Mouse (Mus musculus): ENCODE data around the gene Iqcf1. TPM values are rescaled to one million over a fixed set of nuclear protein-coding genes. Genes with fewer than 3 reads are reported as not detected.

The Iqcf1 gene
- polyA plus RNA-seq, 1 experiment, result not detected

- Histone ChIP-seq H3K27ac (replicated peaks; ENCODE audit: low read depth, low read length) (no peak overlapping the region), H3K4me3 (ENCODE audit: insufficient read depth, low read depth, low read length) (no peak overlapping the region), H3K4me1 (ENCODE audit: control insufficient read depth, insufficient read depth, insufficient read length, low read length) (peaks cover 9% of the 10 kb centered on the region)
These were observed 26.6 kb upstream of the Iqcf1 start for GRCm38 (mm10) chr9:106473081-106473752.

GRCm38 (mm10) chr9:106473753-106474105, 26.0 kb upstream of the Iqcf1 start:
- Histone ChIP-seq H3K4me3 (ENCODE audit: insufficient read depth, low read depth, low read length) (no peak overlapping the region), H3K27ac (replicated peaks; ENCODE audit: low read depth, low read length) (no peak overlapping the region), H3K4me1 (ENCODE audit: control insufficient read depth, insufficient read depth, insufficient read length, low read length) (peaks cover 9% of the 10 kb centered on the region)

GRCm38 (mm10) chr9:106474456-106474855, 25.3 kb upstream of the Iqcf1 start:
- H3K27ac ChIP-seq (replicated peaks; ENCODE audit: low read depth, low read length), result no peak overlapping the region
- H3K4me3 ChIP-seq (ENCODE audit: insufficient read depth, low read depth, low read length), result 0 out of 2 replicates have a peak overlapping the region, but pooled peaks have one; percentile 16
- H3K4me1 ChIP-seq (ENCODE audit: control insufficient read depth, insufficient read depth, insufficient read length, low read length), result peaks cover 9% of the 10 kb centered on the region

- Histone ChIP-seq H3K27ac (replicated peaks; ENCODE audit: low read depth, low read length) (peak overlapping the region; percentile 92), H3K4me1 (ENCODE audit: control insufficient read depth, insufficient read depth, insufficient read length, low read length) (peaks cover 9% of the 10 kb centered on the region), H3K4me3 (ENCODE audit: insufficient read depth, low read depth, low read length) (peak overlapping the region; percentile 70)
These were observed 24.7 kb upstream of the Iqcf1 start for GRCm38 (mm10) chr9:106475046-106475445.

- H3K4me1 ChIP-seq (ENCODE audit: control insufficient read depth, insufficient read depth, insufficient read length, low read length), result peaks cover 9% of the 10 kb centered on the region
- peak within 1 kb of the TSS; percentile 92 for H3K27ac ChIP-seq (replicated peaks; ENCODE audit: low read depth, low read length)
- H3K4me3 ChIP-seq (ENCODE audit: insufficient read depth, low read depth, low read length), result peak within 1 kb of the TSS; percentile 70
These were observed 24.1 kb upstream of the Iqcf1 start, which contains the start of gene Rrp9 for GRCm38 (mm10) chr9:106475663-106476001. TSS of gene Rrp9 (plus strand) at chr9:106475963.

- H3K4me3 ChIP-seq (ENCODE audit: insufficient read depth, low read depth, low read length), result peak overlapping the region; percentile 70
These were observed 23.5 kb upstream of the Iqcf1 start for GRCm38 (mm10) chr9:106476002-106476923.

GRCm38 (mm10) chr9:106476924-106477484, 22.8 kb upstream of the Iqcf1 start, which contains the start of gene Parp3:
TSS of gene Parp3 (minus strand) at chr9:106476949.
- Histone ChIP-seq H3K4me1 (ENCODE audit: control insufficient read depth, insufficient read depth, insufficient read length, low read length) (peaks cover 9% of the 10 kb centered on the region), H3K27ac (replicated peaks; ENCODE audit: low read depth, low read length) (peak within 1 kb of the TSS; percentile 92), H3K4me3 (ENCODE audit: insufficient read depth, low read depth, low read length) (peak within 1 kb of the TSS; percentile 70)

More at GRCm38 (mm10) chr9:106476002-106476923, 23.5 kb upstream of the Iqcf1 start:
- Histone ChIP-seq H3K4me1 (ENCODE audit: control insufficient read depth, insufficient read depth, insufficient read length, low read length) (peaks cover 9% of the 10 kb centered on the region), H3K27ac (replicated peaks; ENCODE audit: low read depth, low read length) (peak overlapping the region; percentile 92)

GRCm38 (mm10) chr9:106477649-106478048, 22.1 kb upstream of the Iqcf1 start:
- Histone ChIP-seq H3K27ac (replicated peaks; ENCODE audit: low read depth, low read length) (no peak overlapping the region), H3K4me3 (ENCODE audit: insufficient read depth, low read depth, low read length) (peak overlapping the region; percentile 69), H3K4me1 (ENCODE audit: control insufficient read depth, insufficient read depth, insufficient read length, low read length) (peaks cover 9% of the 10 kb centered on the region)

- H3K4me3 ChIP-seq (ENCODE audit: insufficient read depth, low read depth, low read length), result peak overlapping the region; percentile 69; the same call in 1 of the 2 replicates
- H3K4me1 ChIP-seq (ENCODE audit: control insufficient read depth, insufficient read depth, insufficient read length, low read length), result peaks cover 9% of the 10 kb centered on the region
- no peak overlapping the region for H3K27ac ChIP-seq (replicated peaks; ENCODE audit: low read depth, low read length)
These were observed 21.7 kb upstream of the Iqcf1 start for GRCm38 (mm10) chr9:106478101-106478500.

- peaks cover 6% of the 10 kb centered on the region for H3K4me1 ChIP-seq (ENCODE audit: control insufficient read depth, insufficient read depth, insufficient read length, low read length)
- no peak overlapping the region for H3K4me3 ChIP-seq (ENCODE audit: insufficient read depth, low read depth, low read length)
- H3K27ac ChIP-seq (replicated peaks; ENCODE audit: low read depth, low read length), result no peak overlapping the region
These were observed 19.2 kb upstream of the Iqcf1 start for GRCm38 (mm10) chr9:106480541-106480940.

GRCm38 (mm10) chr9:106481075-106481474, 18.7 kb upstream of the Iqcf1 start:
- H3K4me3 ChIP-seq (ENCODE audit: insufficient read depth, low read depth, low read length), result no peak overlapping the region
- H3K27ac ChIP-seq (replicated peaks; ENCODE audit: low read depth, low read length), result no peak overlapping the region
- peaks cover 6% of the 10 kb centered on the region for H3K4me1 ChIP-seq (ENCODE audit: control insufficient read depth, insufficient read depth, insufficient read length, low read length)

GRCm38 (mm10) chr9:106481676-106482075, 18.1 kb upstream of the Iqcf1 start:
- Histone ChIP-seq H3K4me1 (ENCODE audit: control insufficient read depth, insufficient read depth, insufficient read length, low read length) (peaks cover 6% of the 10 kb centered on the region), H3K27ac (replicated peaks; ENCODE audit: low read depth, low read length) (no peak overlapping the region)

GRCm38 (mm10) chr9:106482578-106483115, 17.1 kb upstream of the Iqcf1 start:
- H3K27ac ChIP-seq (replicated peaks; ENCODE audit: low read depth, low read length), result no peak overlapping the region
- no peak overlapping the region for H3K4me3 ChIP-seq (ENCODE audit: insufficient read depth, low read depth, low read length)
- peaks cover 5% of the 10 kb centered on the region for H3K4me1 ChIP-seq (ENCODE audit: control insufficient read depth, insufficient read depth, insufficient read length, low read length)

More at GRCm38 (mm10) chr9:106481676-106482075, 18.1 kb upstream of the Iqcf1 start:
- H3K4me3 ChIP-seq (ENCODE audit: insufficient read depth, low read depth, low read length), result no peak overlapping the region

GRCm38 (mm10) chr9:106483136-106483535, 16.6 kb upstream of the Iqcf1 start:
- Histone ChIP-seq H3K4me3 (ENCODE audit: insufficient read depth, low read depth, low read length) (no peak overlapping the region), H3K4me1 (ENCODE audit: control insufficient read depth, insufficient read depth, insufficient read length, low read length) (peaks cover under 1% of the 10 kb centered on the region; the same call in 1 of the 2 replicates), H3K27ac (replicated peaks; ENCODE audit: low read depth, low read length) (no peak overlapping the region)

GRCm38 (mm10) chr9:106483606-106484005, 16.2 kb upstream of the Iqcf1 start:
- Histone ChIP-seq H3K27ac (replicated peaks; ENCODE audit: low read depth, low read length) (no peak overlapping the region), H3K4me1 (ENCODE audit: control insufficient read depth, insufficient read depth, insufficient read length, low read length) (no peaks in the 10 kb centered on the region), H3K4me3 (ENCODE audit: insufficient read depth, low read depth, low read length) (no peak overlapping the region)

All from brown adipose tissue, adult 24 weeks (tissue).